Mouse (Mus musculus) adrenal gland, postnatal 14 days (tissue): ENCODE data around the gene Bglap2. TPM values are rescaled to one million over a fixed set of nuclear protein-coding genes. Genes with fewer than 3 reads are reported as not detected.
A peak's percentile ranks its signal among the peaks of the same experiment; 100 is the strongest.
"Not testable (repeated sequence)": the region's sequence is repeated elsewhere in the genome, so short reads cannot be mapped to it uniquely, and the experiment has no call there.

ENCODE experiments used
- DNase-seq: peaks from one replicate; pipeline ENCODE4 v3.0.0; 2021; ENCODE audit warnings: mixed read lengths
- long read RNA-seq, 2 experiments: library from polyadenylated mRNA; stranded (forward); transcript quantifications; one replicate each; pipeline ENCODE4 v2.0.0; 2021
- total RNA-seq: library from RNA; stranded (reverse); gene quantifications from 2 replicates; pipeline ENCODE4 v1.2.3, GENCODE M21; 2021

Gene Bglap2
- total RNA-seq, result not detected in 2 replicates
- long read RNA-seq, experiment 1, result 0 reads
- long read RNA-seq, experiment 2, partial matches to known transcripts, result 0 of 1 reads
- long read RNA-seq, experiment 2, other reads (novel, unspliced or antisense), result 0 of 1 reads

DNA sequence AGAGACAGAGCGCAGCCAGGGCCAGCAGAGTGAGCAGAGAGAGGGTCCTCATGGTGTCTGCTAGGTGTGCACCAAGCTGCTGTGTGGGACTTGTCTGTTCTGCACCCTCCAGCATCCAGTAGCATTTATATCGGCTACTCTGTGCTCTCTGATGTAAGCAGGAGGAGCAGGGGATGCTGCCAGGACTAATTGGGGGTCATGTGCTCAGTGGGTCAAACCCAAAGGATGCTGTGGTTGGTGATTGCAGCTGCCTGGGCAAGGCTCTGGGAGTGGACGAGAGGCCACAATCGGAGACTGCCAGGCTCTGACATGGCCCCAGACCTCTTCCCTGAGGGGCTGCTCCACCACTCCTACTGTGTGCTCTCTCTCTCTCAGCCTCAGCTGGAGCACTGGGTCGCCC lies at the start of gene Bglap2:
TSS of gene Bglap2 (minus strand) at position 101 of the 400 bp plus-strand sequence.
- not testable (repeated sequence) for DNase-seq

DNA sequence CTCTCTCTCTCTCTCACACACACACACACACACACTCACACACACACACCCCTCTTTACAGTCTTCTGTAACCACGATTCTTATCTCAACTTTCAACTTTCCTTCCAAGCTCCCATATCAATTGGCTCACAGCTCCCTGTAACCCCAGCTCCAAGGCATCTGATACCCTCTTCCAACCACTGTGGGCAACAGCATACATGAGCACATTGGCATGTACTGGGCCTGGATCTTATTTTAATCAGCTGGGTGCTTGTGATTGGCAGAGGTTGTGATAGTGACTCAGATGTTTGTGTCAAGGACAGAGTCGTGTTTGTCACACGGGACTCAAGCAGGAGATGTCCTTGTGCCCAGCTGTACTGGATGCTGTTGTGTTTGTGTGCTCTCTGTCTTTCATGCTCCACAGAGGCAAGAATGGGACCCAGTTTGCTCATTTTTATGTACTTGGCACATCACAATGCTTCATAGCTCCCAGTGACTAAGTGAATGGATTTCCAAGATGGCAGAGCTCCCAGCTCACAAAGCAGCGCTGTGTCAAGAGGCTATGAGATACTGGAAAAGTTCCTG lies 48.9 kb upstream of the Bglap2 start:
- peak; percentile 42 for DNase-seq

DNA sequence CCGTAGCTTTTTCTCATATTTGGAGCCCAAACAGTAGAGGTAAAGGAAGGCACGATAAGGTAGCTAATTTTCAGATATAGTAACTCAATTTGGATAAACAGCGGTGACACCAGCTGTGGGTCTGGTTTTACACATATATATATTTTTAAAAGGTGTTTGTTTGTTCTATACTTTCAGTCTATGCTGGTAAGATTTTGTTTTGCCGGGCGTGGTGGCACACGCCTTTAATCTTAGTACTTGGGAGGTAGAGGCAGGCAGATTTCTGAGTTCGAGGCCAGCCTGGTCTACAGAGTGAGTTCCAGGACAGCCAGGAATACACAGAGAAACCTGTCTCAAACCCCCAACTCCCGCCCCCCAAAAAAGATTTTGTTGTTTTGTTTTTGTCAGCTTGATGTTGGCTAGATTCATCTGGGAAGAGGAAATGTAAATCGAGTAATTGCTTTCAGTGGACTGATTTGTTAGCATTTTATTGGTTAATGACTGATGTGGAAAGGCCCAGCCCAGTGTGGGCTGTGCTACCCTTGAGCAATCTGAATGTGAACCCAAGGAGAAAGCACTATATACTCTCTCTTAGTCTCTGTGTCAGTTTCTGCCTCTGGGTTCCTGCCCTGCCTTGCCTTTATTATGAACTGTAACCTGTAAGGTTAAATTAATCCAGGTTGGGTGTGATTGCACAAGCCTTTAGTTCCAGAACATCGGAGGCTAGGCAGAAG lies 47.4 kb upstream of the Bglap2 start:
- DNase-seq, result no peak

DNA sequence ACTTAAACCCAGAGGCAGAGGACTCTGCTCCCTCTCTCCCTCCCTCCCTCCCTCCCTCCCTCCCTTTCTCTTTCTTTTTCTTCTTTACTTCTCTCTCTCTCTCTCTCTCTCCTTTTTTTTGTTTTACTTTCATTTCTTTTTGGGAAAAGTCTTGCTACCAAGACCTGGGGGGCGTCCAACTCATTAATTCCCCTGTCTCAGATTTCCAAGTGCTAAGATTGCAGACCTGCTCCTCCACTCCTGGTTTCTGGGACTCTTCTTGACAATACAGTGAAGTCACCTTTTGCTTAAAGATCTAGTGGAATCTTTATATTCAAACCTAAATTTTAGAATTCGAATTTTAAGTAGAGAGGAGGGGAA lies 46.8 kb upstream of the Bglap2 start:
- DNase-seq, result no peak

DNA sequence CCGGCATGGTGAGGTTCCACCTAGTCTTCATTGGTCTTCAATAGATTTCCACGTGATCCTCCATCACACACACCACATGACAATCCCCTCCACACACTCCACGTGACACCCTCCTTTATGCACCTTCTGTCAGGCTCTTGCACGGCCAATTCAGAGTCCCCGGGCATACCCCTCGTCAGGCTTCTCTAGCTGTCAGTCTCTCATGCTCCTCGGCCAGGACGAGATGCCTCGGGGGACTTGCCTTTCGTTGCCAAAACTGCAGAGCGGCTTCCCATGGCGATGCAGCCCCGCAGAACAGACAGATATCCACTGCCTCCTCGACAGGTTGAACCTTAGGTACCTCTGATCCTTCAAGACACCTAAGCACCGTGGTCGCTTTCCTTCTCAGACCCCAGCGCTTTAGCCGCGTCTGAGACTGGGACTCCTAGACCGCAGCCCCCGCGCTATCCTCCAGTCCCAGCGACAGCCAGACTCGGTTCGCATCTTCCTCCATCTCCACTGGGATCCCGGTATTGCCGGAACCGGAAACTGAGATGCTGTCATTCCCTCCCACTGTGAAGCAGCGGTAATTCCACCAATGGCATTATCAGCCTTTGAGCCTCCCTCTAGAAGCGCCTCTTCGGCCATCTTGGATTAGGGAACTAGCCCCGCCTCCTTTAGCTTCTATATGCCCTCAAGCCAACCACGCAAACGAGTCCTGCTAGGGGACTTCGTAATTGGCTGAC lies 46.3 kb upstream of the Bglap2 start, which contains the start of gene Slc25a44:
TSS of gene Slc25a44 (minus strand) at position 535 of the 725 bp plus-strand sequence.
- peak; percentile 96 for DNase-seq

DNA sequence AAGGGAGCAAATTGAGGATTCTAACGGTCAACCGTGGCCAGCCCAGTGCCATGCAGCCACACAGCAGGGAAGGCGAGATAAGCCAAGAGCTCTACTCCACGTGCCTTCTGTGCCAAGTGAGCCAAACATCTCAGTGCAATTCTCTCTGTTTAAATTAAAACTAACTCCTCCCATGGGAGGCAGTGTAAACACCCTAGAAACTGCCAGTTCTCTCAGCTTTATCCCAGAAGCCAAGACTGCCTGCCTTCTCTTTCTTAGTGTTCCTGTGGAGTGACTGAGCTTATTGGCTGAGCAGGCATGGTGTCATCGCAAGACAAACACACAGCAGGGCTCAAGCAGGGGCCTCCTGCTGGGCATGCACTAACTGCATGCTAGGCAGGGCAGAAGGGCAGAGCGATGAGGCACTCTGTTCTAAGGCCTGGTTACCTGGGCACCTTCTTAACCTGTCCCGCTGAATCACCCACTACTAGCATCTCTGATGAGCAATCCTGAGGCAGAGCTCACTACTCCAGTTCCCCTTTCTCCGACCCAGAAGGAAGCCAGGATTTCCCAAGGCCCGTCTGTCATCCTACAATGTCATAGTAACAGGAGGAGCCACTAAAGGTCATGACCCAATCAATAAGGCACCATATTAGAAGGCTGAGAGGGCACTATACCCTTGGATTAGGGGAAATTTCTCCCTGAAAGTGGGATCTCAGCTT lies 43.7 kb upstream of the Bglap2 start:
- no peak for DNase-seq

DNA sequence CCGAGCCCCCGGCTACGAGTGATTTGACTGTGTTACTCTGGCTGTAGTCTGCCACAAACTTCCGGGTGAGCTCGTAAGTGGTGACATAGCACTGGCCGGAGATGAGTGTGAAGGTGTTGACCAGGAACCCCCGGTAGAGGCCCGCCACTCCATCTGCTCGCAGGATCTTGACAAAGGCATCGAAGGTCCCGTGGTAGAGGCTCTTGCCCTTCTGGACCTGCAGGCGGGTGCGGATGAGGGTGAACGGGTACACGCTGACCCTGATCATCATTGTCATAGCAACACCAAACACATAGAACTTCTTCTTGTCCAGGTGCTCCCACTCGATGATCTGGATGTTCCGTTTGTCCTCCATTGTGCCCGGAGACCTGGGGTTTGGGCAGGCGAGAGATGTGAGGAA lies 42.3 kb upstream of the Bglap2 start:
- no peak for DNase-seq

DNA sequence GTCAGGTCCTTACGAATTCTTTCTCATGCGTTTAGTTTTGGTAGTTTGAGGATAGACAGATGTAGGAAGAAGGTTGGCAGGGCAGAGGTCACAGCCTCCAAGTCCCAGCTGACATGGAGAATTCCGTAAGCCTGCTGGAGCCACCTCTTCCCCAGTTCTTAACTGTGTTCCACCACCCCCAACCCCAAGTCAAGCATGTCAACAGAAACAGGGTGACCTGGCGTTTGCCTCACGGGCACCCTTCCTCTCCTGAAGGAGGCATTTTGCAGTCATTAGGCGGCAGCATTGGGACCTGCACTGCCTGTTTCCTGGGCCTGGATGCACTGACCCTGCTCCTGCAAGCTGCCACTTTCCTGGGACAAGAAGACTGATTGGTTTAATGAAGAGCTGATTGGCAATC lies 39.5 kb upstream of the Bglap2 start:
- peak; percentile 61 for DNase-seq

DNA sequence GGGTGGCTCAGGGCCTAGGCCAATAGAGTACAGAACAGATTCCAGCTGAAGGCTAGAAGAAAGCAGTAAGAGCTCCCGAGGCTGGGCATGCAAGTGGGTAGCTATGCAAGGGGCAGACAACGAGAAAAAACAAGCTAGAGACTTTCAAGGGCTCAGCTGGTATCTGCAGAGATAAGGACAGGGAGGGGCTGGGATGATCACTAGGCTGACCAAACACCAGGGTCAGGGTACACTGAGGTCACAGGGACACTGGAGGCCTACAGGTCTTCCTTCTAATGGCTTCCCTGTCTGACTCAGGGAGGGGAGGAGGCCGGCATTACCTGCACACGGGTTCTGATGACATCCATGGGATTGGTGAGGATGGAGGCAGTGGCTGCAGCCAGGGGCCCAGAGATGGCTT lies 37.2 kb upstream of the Bglap2 start:
- no peak for DNase-seq

DNA sequence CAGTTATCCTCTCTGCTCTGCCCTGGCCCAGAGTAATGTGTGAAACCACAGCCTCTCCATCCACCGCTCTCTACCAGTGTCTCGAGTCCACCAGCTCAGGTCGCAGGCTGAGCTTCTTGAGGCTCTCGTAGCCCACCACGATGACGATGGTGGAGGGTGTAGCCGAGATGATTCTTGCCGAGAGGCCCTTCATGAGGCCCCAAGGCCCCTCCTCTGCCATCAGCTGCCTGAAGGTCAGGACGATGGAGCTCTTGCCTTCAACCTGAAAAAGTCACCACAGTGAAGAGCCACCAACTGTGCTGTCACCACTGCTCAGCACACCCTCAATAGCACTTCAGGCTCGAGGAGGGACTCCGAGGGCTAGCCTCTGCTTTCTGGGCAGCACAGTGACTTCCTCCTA lies 34.1 kb upstream of the Bglap2 start:
- DNase-seq, result no peak

DNA sequence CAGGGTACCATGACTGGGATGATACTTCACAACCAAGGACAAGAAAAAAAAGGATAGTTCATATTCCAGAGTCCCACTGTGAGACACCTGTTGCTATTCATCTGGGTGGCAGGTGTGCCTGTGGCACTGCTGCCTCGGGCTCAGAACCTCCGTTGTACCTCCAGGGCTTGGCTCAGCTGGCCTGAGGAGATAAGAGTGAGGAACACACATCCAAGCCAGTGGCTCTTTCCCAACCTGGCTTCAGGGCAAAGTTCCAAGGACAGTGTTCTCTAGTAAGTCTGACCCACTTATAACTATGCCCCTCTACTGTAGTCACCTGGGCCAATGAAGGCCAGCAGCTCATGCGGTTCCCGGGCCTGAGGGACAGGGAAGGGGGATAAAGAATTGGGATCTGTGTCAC lies 33.2 kb upstream of the Bglap2 start:
- DNase-seq, result peak; percentile 73

DNA sequence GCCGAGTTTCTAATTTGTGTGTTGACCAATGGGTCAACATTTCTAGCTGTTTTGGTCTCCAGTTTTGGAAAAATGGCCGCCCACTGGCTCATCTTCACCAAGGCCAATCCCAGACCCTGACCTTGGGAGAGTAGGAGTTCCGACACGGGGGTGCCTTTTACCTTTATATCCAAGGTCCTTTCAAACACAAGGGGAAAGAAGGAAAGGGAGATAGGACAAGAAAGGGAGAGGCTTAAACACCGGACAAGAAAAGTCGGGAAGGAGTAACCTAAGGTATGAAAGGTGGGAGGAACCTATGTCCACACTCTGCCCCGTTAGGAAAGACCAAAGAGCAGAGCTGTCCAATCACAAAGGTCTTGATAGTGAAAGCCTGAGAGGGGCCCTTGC lies 32.1 kb upstream of the Bglap2 start:
- DNase-seq, result peak; percentile 64

DNA sequence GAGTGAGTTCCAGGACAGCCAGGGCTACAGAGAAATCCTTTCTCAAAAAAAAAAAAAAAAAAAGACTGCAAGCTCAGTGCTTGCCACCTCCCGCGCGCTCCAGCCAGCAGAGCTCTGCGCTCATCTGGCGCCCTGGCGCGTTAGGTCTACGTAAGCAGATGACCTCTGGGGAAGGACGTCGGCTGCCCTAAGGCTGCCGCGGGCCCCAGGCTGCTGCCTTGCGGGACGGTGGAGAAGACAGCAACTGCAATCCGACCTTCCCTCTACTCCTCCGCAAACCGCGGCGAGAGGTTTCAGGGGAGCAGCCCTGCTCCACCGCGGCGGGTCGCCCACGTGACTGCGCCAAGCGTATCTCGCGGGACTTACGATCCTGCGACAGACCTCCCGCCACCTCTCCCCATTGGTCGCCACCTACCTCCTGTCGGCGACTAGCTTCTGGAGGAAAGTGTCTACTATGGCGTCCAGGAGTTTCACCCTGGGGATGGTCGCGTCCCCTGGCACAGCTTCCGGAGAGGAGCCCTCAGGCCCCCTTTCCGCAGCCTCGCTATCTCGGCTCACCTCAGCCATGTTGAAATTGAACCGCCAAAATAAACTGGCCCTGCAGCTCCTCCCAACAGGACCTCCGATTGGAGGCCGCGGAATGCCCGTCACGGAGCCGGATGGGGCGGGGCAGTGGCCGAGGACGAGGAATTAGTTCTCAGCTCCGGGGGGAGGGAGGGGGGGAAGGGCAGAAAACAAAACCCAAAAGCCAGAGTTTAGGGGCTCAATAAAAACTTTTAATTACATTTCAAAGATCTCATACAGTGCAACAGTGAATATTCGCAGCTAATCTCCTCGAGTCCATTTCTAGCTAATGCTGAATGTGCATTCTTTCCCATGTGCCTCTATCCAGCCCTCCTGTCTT lies 31.5 kb upstream of the Bglap2 start, which contains the start of gene Pmf1:
TSS of gene Pmf1 (minus strand) at position 591 of the 904 bp plus-strand sequence.
- peak; percentile 96 for DNase-seq

DNA sequence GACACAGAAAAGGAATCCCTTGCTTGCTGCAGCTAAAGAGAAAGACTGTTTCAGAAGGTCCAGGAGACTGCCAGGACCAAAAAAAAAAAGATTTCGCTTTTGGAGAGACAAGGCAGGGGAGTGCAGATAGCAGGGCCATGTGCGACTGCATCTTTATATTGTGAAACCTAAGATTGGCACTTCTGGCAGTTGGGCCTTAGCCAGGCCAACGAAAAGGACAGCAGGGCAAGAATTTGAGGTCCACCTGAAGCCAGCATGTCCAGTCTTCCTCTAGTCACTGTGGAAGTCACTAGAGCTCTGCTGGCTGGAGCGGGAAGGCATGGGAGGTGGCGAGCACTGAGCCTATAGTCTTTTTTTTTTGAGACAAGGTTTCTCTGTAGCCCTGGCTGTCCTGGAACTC lies 30.5 kb upstream of the Bglap2 start:
- peak; percentile 51 for DNase-seq

DNA sequence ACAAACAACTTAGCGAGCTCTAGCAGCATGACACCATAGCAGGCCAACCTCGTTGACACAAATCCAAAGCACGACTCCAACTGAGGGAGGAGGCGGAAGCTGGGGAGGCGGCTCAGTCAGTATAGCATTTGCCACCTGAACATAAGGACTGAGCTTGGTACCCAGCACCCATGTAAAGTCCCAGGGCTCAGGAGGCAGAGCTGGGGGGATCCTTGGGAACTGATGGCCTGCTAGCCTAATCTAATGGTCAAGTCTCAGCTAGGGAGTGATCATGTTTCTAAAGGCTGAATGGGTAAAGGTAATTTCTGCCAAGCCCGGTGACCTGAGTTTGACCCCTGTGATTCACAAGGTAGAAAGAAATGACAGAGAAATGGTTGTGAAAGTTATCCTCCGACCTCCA lies 29.0 kb upstream of the Bglap2 start:
- no peak for DNase-seq

DNA sequence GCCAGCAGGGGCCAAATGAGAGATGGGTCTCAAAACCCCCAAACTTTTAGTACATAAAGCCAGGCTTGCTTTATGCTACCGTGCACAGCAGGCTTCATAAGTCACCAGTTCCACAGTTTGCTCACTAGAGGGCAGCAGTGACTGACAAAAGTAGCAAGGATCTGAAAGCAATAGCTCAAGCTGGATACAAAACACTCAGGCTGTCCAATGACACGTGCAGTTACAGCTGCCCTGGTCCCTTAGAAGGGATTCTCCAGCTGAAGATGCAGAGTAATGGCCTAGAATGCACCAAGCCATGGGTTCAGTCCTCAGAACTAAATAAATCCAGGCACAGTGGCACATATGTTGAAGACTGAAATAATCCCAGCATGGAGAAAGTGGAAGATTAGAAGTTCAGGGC lies 28.6 kb upstream of the Bglap2 start:
- DNase-seq, result peak; percentile 77

DNA sequence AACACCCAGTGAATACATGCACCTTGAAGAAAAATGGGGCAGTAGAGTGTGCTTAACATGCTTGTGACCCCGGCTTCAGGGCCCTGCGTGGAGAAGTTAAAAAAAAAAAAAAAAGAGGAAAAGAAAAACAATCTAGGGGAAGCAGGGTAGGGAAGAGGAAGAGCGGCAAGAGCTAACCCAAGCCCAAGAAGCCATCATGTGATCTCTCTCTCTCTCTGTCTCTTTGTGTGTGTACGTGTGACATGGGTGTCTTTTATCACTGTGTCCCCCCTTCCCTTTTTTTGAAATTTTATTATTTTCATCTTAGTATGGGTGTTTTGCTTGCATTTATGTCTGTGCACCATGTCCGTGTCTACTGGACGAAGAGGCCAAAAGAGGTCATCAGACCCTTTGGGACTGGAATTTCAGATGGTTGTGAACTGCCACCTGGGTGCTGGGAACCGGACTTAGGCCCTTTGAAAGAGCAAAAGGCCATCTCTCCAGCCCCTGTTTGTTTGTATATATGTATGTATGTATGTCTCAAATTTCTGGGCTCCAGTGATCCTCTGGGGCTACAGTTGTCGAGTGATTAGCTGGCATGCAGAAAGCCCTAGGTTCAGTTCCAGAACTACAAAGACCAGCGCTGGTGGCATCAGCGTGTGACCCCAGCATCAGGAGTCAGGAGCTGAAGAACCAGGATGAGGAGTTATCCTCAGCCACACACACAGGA lies 25.2 kb upstream of the Bglap2 start:
- no peak for DNase-seq

DNA sequence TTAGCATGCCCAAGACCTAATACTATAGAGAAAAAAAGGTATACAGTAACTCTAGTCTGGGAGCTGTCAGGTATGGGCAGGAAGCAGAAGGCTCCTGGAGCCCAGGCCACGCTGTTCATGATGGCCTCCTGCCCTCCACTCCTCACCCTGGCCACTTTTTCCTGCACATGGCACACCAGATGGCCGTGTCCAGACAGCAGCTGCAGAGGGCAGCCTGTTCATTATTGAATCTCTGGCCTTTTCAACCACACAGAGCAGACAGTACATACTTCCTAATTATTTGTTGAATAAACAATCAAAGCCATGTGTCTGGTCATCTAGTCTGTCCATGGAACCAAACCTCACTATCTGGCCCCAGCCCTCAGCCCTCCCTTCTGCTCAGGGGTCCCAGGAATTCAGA lies 20.2 kb upstream of the Bglap2 start:
- no peak for DNase-seq

DNA sequence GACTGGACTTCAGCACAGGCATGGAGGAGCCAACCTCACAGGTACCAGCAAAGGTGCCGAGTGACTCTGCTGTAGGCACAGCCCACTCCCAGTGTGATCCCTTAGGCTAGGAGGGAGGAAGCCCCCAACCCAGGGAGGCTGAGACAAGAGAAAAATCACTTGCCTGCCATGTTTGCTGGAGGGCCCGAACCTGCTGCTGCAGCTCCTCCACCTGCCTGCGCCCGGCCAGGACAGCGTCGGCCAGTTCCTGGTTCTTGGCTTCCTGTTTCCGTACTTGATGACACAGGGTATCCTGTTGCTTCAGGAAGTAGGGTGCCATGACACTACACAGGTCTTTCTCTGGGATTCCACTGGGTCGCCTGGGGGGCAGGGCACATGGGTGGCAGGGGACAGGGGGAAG lies 17.2 kb upstream of the Bglap2 start:
- no peak for DNase-seq

DNA sequence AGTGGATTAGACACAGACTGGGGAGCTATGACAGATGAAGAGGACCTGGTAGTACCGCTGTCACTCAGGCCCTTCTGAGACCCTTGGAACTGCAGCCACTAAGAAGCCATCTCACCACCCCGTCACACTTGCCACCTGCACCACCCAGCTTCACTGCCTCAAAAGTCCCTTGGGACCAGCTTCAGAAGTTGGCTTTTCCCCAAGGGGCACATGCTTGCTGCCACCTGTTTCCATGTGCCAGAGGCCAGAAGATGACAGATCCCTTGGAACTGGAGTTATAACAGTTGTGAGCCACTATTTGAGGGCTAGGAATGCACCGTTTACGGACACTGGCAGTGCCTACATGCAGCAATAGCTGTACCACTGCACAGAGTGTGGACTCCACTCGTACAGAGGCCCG lies 16.8 kb upstream of the Bglap2 start:
- no peak for DNase-seq
